Mouse (Mus musculus) forebrain, embryonic 14.5 days (tissue): ENCODE data around the gene Prg3. TPM values are rescaled to one million over a fixed set of nuclear protein-coding genes. Genes with fewer than 3 reads are reported as not detected.

Experiments used
- ATAC-seq: fragments of 200-750 bp; cut with Nextera tagmentation; 2 replicates; pipeline ENCODE4 v1.8.0; 2017; ENCODE audit warnings: mild to moderate bottlenecking, moderate library complexity
- DNase-seq: peaks from one replicate; pipeline ENCODE4 v3.0.0-alpha.2; 2015; ENCODE audit warnings: low spot score
- H3K27ac ChIP-seq: fragments of 300-500 bp; sonication (generic); 2 replicates; pipeline ENCODE4 v1.5.1; 2014; ENCODE audit warnings: low read depth, mild to moderate bottlenecking, control low read depth, low read length, moderate library complexity
- H3K27me3 ChIP-seq: fragments of 300-500 bp; sonication (generic); replicated peaks from 2 replicates; pipeline ENCODE4 v1.6.1; 2014; ENCODE audit warnings: low read length, control low read depth, mixed read lengths; ENCODE audit not compliant: control insufficient read depth, insufficient read depth
- H3K36me3 ChIP-seq: fragments of 300-500 bp; sonication (generic); 2 replicates; pipeline ENCODE4 v1.6.1; 2014; ENCODE audit warnings: low read length, control low read depth; ENCODE audit not compliant: control insufficient read depth, insufficient read depth
- H3K4me1 ChIP-seq: fragments of 300-500 bp; sonication (generic); 2 replicates; pipeline ENCODE4 v1.6.1; 2014; ENCODE audit warnings: antibody characterized with exemption, low read length, control low read depth; ENCODE audit not compliant: control insufficient read depth, insufficient read depth
- H3K4me2 ChIP-seq: fragments of 300-500 bp; sonication (generic); 2 replicates; pipeline ENCODE4 v1.6.1; 2014; ENCODE audit warnings: mild to moderate bottlenecking, control low read depth, low read length
- H3K4me3 ChIP-seq: fragments of 300-500 bp; sonication (generic); 2 replicates; pipeline ENCODE4 v1.5.1; 2014; ENCODE audit warnings: low read depth, low read length, control low read depth
- H3K9ac ChIP-seq: fragments of 300-500 bp; sonication (generic); 2 replicates; pipeline ENCODE4 v1.6.1; 2014; ENCODE audit warnings: mild to moderate bottlenecking, low read length, control low read depth, moderate library complexity
- H3K9me3 ChIP-seq: fragments of 300-500 bp; sonication (generic); replicated peaks from 2 replicates; pipeline ENCODE4 v1.6.1; 2016; ENCODE audit warnings: low read length, control low read depth, mixed read lengths; ENCODE audit not compliant: control insufficient read depth
- WGBS: fragments of 180-500 bp; shearing (Covaris S2); extraction: QIAGEN DNeasy Blood & Tissue Kit; methylation state at CpG from one replicate; pipeline ENCODE4 v1.1.7; 2014; 5-methylcytosine and 5-hydroxymethylcytosine counted together
- polyA plus RNA-seq: library from polyadenylated mRNA; unstranded; fragments of >200 nt; fragmentation: Nextera tagmentation; extraction: Ambion mirVana; gene quantifications from 2 replicates; pipeline ENCODE4 v1.2.1, GENCODE M21; 2014

Prg3 gene
- polyA plus RNA-seq, 1 experiment from 2014 or later: not detected

DNA sequence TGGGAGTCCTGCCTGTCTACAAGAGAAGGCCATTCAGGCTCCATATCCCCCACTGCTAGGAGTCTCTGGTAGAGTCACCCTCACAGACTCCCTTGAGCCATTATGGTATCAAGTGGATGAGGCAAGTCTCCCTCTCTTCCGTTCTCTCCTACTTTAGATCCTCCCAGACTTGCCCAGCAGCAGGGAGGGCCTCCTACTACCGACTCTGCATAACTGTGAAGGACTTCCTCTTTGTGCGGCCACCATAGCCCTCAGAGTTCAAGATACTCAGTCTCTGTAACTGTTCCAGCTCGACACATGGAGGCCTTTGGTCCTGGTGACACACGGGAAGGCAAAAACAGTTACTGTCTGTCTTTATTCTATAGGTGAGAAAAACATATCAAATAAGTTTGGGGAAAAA lies 39.3 kb downstream of the Prg3 start:
- H3K27me3 ChIP-seq: no peaks in the 10 kb centered on the region
- H3K4me2 ChIP-seq: no peak overlapping the region
- WGBS: 84% methylated on average over 5 of the region's 5 CpGs
- no peaks in the 10 kb centered on the region for H3K36me3 ChIP-seq
- H3K9me3 ChIP-seq: no peaks in the 10 kb centered on the region
- H3K4me3 ChIP-seq: no peak overlapping the region
- H3K9ac ChIP-seq: no peak overlapping the region
- DNase-seq: no peak
- H3K27ac ChIP-seq: no peak overlapping the region
- H3K4me1 ChIP-seq: no peaks in the 10 kb centered on the region
- no peak for ATAC-seq

DNA sequence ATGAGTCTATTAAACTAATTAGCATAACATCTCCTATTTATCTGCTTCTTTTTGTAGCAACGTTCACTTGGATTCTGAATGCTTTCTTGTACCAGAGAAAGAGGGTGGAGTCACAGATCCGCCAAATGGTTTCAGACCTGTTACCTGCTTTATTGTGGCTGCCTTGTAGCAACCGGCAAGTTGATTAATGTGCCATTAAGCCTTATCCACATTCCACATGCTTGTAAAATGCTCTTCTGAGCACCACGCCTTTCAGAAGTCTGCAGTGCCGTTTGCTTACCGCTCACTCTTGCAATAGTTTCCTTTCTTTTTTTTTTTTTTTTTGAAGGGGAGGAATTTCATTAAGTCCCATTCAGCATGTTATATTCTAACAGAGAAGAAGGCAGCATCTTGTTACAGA lies 41.9 kb downstream of the Prg3 start:
- Histone ChIP-seq H3K27me3 (no peaks in the 10 kb centered on the region), H3K27ac (no peak overlapping the region), H3K4me1 (no peaks in the 10 kb centered on the region), H3K9ac (no peak overlapping the region), H3K4me3 (no peak overlapping the region), H3K4me2 (no peak overlapping the region), H3K36me3 (no peaks in the 10 kb centered on the region), H3K9me3 (no peaks in the 10 kb centered on the region)
- no peak for DNase-seq
- WGBS: 62% methylated on average over 6 of the region's 6 CpGs
- ATAC-seq: no peak

DNA sequence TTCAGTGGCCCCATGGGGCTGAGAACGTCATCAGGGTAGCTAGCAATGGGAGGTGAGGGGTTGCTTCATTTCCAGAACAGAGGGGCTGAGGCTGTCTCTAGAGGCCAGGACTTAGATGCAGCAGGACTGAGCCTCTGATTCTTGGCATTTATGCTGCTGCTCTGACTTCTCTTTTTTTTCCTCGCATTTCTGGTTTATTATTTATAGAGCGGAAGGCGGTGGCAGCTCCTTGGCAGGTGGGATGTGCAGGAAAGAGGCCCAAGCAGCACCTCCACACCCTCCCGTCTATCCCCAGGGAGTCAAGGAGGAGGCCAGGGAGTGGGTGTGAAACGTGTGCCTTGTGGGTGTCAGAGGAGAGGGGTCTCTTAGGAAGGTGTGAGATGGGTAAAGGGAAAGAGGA lies 43.0 kb downstream of the Prg3 start:
- H3K4me1 ChIP-seq: no peaks in the 10 kb centered on the region
- ATAC-seq: no peak

DNA sequence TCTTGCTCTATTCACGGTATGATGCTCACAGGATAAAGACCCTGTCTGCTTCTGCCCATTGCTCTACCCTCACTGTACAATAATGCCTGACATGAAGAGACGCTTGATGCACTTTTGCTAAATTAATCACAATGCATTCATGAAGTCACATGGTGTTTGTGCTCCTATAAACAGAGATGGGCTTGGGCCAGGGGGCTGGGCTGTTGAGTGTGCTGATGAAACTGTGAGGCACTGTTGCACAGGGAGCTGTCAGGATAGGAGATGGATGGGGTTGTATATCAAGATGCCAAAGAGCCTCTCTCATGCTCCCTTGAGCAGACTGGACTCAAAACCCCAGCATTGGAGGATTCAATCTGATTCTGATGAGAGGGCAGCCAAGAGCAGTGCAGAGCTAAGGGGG lies 45.1 kb downstream of the Prg3 start:
- no peak for ATAC-seq
- H3K27me3 ChIP-seq: no peaks in the 10 kb centered on the region
- no peak overlapping the region for H3K27ac ChIP-seq
- no peak overlapping the region for H3K4me3 ChIP-seq
- no peaks in the 10 kb centered on the region for H3K9me3 ChIP-seq
- DNase-seq: no peak
- H3K9ac ChIP-seq: no peak overlapping the region
- 85% methylated on average over 2 of the region's 2 CpGs for WGBS
- H3K4me1 ChIP-seq: peaks cover 8% of the 10 kb centered on the region
- no peaks in the 10 kb centered on the region for H3K36me3 ChIP-seq
- no peak overlapping the region for H3K4me2 ChIP-seq

More for the DNA sequence above, 43.0 kb downstream of the Prg3 start:
- H3K27me3 ChIP-seq: no peaks in the 10 kb centered on the region
- no peak overlapping the region for H3K27ac ChIP-seq
- H3K9me3 ChIP-seq: no peaks in the 10 kb centered on the region
- WGBS: 70% methylated on average over 6 of the region's 6 CpGs
- H3K36me3 ChIP-seq: no peaks in the 10 kb centered on the region
- no peak overlapping the region for H3K4me2 ChIP-seq
- H3K9ac ChIP-seq: no peak overlapping the region
- H3K4me3 ChIP-seq: no peak overlapping the region
- DNase-seq: no peak

DNA sequence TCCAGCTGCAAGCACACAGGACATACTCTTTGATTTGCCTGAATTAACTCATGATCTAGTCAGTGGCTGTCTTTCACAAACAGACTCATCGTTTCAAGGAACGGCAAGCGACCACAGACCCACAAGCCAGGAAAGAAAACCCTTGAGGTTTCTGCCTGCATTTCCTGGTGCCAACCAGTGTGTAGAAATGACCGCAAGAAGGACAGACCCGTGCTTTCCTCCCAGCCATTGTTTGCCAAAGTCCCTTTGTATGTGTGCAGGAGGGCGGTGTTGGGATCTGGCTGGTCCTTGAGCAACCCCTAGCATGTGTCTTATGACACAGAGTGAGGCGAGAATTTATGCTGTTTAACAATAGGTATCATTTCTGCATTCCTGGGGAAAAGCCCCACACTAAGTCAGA lies 46.2 kb downstream of the Prg3 start:
- Histone ChIP-seq H3K36me3 (no peaks in the 10 kb centered on the region; the same call in 1 of the 2 replicates), H3K4me1 (peaks cover 13% of the 10 kb centered on the region), H3K9ac (no peak overlapping the region), H3K27me3 (no peaks in the 10 kb centered on the region), H3K4me2 (no peak overlapping the region), H3K4me3 (no peak overlapping the region), H3K27ac (no peak overlapping the region), H3K9me3 (no peaks in the 10 kb centered on the region)
- 84% methylated on average over 7 of the region's 7 CpGs for whole genome bisulfite sequencing
- ATAC-seq (no peak), DNase-seq (no peak)

DNA sequence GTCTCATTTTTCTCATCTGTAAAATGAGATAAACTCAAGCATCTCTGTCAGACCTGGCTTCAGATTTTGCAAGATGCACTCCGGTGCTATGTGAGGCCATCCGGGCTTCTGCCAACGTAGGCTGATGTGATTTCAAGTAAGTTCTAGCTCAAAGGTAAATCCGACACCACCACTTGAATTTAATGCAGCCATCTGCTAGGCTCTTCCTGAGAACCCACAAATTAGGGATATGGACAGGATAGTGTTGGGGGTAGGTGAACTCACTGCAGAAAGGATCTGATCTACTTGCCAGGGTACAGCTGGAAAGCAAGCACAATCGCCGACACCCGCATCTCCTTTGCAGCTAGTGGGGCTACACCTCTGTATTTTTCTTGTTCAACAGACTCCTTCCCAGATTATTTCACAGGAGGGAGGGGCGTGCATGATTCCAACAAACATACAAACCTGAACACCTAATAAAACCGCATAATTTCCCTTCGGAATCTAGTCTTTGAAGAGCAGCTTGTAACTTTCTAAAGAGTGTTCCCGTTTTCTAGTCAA lies 48.6 kb downstream of the Prg3 start:
- DNase-seq: no peak

DNA sequence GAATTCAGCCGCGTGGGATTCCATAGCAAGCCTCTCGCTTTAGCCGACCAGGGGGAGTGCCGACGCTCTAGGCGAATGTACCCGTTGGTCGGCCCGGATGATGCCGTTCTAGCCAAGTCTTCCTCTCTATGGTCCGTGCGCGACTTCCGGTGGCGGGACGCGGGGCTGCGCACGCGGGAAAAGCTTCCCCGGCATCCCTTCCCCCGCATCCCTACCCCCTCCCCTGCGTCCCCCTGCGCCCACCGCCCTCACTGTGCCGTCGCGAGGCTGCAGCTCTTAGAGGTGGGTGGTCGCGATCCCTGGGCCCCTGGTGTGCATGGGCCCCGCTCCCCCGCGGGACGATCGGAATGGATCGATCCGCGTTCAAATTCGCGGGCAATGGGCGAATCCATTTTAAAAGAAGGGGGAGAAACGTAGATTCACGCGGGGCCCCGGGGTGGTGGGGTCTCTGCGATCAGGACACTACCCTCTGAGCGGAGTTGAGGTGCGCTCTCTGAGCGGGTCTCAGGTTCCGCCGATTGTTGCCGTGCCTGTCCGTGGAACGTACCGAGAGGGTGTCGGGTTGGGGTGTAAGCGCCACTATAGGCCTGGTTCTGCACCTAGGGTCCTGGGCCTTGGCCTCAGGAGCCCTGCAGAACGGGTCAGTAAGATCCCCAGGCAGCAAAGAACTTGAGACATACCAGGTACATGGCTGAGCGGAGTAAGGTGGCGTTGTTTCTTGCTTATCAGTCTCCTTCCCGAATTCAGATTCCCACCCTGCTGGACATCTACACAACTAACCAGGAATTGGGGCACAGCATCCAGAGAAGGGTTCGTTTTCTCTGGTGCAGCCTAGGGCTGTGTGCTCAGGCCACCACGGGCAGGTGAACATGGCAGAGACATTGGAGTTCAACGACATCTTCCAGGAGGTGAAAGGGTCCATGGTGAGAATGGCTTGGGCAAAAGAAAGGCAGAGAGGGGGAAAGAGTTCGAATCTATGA lies 49.3 kb downstream of the Prg3 start, which contains the start of the genes Ssrp1 and P2rx3:
Gene Ssrp1, plus strand, starts transcription at position 188 of the 980 bp plus-strand sequence.
Gene P2rx3, minus strand, starts transcription at position 416 of the 980 bp plus-strand sequence.
- Histone ChIP-seq H3K4me1 (peaks cover 13% of the 10 kb centered on the region), H3K27ac (peak within 1 kb of the TSS; percentile 79), H3K9me3 (no peaks in the 10 kb centered on the region), H3K9ac (peak within 1 kb of the TSS; percentile 98), H3K27me3 (no peaks in the 10 kb centered on the region), H3K4me2 (peak within 1 kb of the TSS; percentile 75), H3K36me3 (peaks cover 32% of the 10 kb centered on the region), H3K4me3 (peak within 1 kb of the TSS; percentile 80)
- under 1% methylated on average over 66 of the region's 66 CpGs for WGBS
- ATAC-seq: peak; percentile 98
- DNase-seq: peak; percentile 98

More for the DNA sequence above, 48.6 kb downstream of the Prg3 start:
- Histone ChIP-seq H3K27me3 (no peaks in the 10 kb centered on the region), H3K9me3 (no peaks in the 10 kb centered on the region), H3K9ac (peak overlapping the region; percentile 98), H3K4me1 (peaks cover 13% of the 10 kb centered on the region), H3K4me2 (peak overlapping the region; percentile 75), H3K27ac (peak overlapping the region; percentile 29; the same call in 1 of the 2 replicates), H3K4me3 (peak overlapping the region; percentile 80), H3K36me3 (peaks cover 24% of the 10 kb centered on the region)
- 8% methylated on average over 11 of the region's 11 CpGs for WGBS
- ATAC-seq: peak; percentile 52

DNA sequence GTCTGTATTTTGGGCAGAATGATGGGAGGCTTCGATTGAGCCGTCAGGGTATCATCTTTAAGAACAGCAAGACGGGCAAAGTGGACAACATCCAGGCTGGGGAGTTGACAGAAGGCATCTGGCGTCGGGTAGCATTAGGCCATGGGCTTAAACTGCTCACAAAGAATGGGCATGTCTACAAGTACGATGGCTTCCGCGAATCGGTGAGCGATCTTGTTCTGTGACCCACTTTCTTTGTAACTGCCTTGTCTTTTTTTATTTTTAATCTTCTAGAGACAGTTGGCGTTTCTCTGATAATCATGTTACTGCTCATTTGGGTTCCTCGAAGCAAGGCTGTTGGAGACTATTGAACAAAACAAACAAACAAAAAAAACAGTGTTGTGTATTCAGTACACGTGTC lies 50.3 kb downstream of the Prg3 start:
- 78% methylated on average over 13 of the region's 13 CpGs for WGBS
- no peak for ATAC-seq
- peak overlapping the region; percentile 74 for H3K4me2 ChIP-seq

More for the DNA sequence above, 50.3 kb downstream of the Prg3 start:
- H3K9me3 ChIP-seq: no peaks in the 10 kb centered on the region
- peaks cover 42% of the 10 kb centered on the region for H3K36me3 ChIP-seq
- H3K4me1 ChIP-seq: peaks cover 13% of the 10 kb centered on the region
- H3K27me3 ChIP-seq: no peaks in the 10 kb centered on the region
- peak overlapping the region; percentile 98 for H3K9ac ChIP-seq
- peak overlapping the region; percentile 80 for H3K4me3 ChIP-seq
- H3K27ac ChIP-seq: no peak overlapping the region
- no peak for DNase-seq
